Mouse (Mus musculus): ENCODE measurements at regions not wholly inside any gene's neighbourhood (a gene's known extent, or its start where the extent isn't known, plus 50 kb on each side); places are given as distances from the start of the nearest gene placed in this dataset.
"Not testable (repeated sequence)": the region's sequence is repeated elsewhere in the genome, so short reads cannot be mapped to it uniquely, and the experiment has no call there.

DNA sequence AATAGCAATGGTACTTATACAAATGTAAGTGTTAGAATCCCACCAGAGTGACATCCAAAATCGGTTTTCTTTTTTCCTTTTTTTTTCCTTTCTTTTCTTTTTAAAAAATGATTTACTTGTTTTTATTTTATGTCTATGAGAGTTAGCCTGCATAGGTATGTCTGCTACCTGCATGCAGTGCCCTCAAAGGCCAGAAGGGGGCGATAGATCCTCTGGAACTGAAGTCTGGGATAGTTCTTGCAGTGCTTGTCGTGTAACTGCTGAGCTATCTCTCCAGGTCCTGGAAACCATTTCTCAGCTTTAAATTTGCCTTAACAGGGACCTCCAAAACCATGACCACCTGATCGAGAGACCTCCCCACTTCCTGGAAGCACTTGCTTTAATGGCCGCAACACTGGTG, 93.8 kb downstream of the Defb7 start:
- Histone ChIP-seq H3K9me3 (peaks cover 58% of the 10 kb centered on the region), H3K36me3 (replicated peaks) (no peaks in the 10 kb centered on the region), H3K4me1 (no peaks in the 10 kb centered on the region), H3K4me3 (no peak overlapping the region), H3K27me3 (replicated peaks; ENCODE audit: low read depth, poor library complexity, severe bottlenecking) (no peaks in the 10 kb centered on the region), H3K27ac (replicated peaks) (no peak overlapping the region)
- 74% methylated on average over 5 of the region's 5 CpGs for WGBS
- DNase-seq (ENCODE audit: low spot score), result no peak

DNA sequence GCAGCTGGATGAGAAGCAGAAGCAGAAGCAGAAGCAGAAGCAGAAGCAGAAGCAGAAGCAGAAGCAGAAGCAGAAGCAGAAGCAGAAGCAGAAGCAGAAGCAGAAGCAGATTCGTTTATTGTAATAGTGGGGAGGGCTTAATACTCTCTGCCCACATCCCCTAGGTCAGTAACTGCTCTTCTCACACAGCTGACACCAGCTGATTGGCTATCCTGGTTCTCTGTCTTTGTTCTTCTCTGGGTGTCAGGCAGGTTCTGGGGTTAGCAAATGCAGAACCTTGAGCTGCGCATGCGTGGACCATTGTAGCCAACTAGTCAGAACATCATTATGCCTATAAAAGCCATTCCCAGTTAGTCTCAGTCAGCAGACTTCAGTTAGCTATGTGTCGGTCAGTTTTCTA, 106.6 kb downstream of the Defb7 start:
- H3K4me1 ChIP-seq; DNase-seq (ENCODE audit: low spot score); H3K4me3 ChIP-seq; H3K36me3 ChIP-seq (replicated peaks); H3K27ac ChIP-seq (replicated peaks); H3K27me3 ChIP-seq (replicated peaks; ENCODE audit: low read depth, poor library complexity, severe bottlenecking): not testable (repeated sequence)
- peaks cover 70% of the 10 kb centered on the region for H3K9me3 ChIP-seq
- WGBS, result 82% methylated on average over 4 of the region's 4 CpGs

DNA sequence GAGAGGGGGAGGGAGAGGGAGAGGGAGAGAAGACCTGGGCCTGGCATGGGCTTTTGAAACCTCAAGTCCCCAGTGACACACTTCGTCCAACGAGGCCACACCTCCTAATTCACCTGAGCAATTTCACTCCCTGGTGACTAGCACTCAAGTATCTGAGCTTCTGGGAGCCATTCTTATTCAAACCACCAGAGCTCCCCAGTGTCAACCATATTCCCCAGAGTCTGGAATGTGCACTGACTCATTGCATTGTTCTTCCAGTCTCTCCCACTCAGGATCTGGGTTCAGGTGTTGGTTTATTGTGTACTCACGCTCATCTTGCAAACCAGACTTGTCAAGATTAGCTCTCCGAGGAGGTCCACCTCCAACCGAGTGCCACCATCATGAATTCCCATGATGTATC, 111.7 kb downstream of the Defb7 start:
- Histone ChIP-seq H3K36me3 (replicated peaks) (no peaks in the 10 kb centered on the region), H3K9me3 (peaks cover 58% of the 10 kb centered on the region), H3K27ac (replicated peaks) (no peak overlapping the region), H3K4me3 (no peak overlapping the region), H3K27me3 (replicated peaks; ENCODE audit: low read depth, poor library complexity, severe bottlenecking) (no peaks in the 10 kb centered on the region), H3K4me1 (no peaks in the 10 kb centered on the region)
- no peak for DNase-seq (ENCODE audit: low spot score)
- 87% methylated on average over 5 of the region's 5 CpGs for whole genome bisulfite sequencing

DNA sequence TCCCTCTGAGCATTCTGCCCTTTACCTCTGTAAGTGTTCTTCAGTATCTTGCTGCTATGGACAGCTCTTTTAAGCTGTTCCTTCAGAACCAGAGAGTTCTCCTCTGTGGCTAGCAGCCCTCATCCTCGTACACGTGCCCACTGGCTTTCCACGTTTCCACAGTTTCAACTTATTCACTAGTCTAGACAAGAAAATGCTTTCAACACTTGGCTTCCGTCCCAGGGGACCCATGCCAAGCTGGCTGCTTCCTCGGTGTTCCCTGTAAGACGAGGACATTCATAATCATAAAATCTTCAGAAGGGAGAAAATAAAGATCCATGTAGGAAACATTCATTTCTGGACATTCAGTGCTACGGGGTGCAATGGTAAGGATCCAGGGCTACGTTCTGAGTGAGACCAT, 101.9 kb upstream of the 4930467E23Rik start:
- H3K36me3 ChIP-seq (replicated peaks), result no peaks in the 10 kb centered on the region
- no peak for DNase-seq (ENCODE audit: low spot score)
- no peak overlapping the region for H3K27ac ChIP-seq (replicated peaks)
- no peak overlapping the region for H3K4me3 ChIP-seq
- WGBS, result 90% methylated on average over 8 of the region's 8 CpGs
- no peaks in the 10 kb centered on the region for H3K4me1 ChIP-seq
- H3K27me3 ChIP-seq (replicated peaks; ENCODE audit: low read depth, poor library complexity, severe bottlenecking), result no peaks in the 10 kb centered on the region
- H3K9me3 ChIP-seq, result peaks cover 39% of the 10 kb centered on the region

DNA sequence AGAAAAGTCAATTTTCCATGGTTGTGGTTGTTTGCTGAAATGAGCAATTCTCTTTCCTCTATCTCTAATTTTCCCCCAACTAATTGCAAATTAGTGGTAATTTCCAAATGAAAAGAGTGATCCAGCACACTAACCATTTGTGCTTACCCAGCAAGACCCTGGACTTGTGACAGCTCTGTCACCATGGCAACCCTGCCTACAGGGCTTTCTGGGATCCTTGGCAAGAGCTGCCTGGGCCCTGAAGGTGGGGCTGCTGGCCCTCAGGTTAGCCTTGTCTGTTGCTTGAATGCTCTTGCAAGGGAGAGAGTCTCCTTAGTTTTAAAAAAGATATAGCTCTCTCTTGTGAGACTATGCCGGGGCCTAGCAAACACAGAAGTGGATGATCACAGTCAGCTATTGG, 80.8 kb upstream of the 4930467E23Rik start:
- peaks cover 40% of the 10 kb centered on the region for H3K9me3 ChIP-seq
- H3K4me1 ChIP-seq; H3K4me3 ChIP-seq; DNase-seq (ENCODE audit: low spot score); H3K36me3 ChIP-seq (replicated peaks); H3K27me3 ChIP-seq (replicated peaks; ENCODE audit: low read depth, poor library complexity, severe bottlenecking); H3K27ac ChIP-seq (replicated peaks): not testable (repeated sequence)
- WGBS, result 92% methylated on average over 1 of the region's 1 CpGs

Measured in embryonic facial prominence, embryonic 10.5 days (tissue).